Mouse (Mus musculus) hindlimb bud, embryonic 11.5 days (tissue): Measurements from ENCODE around the gene Arhgef18.
A peak's percentile ranks its signal among the peaks of the same experiment; 100 is the strongest.

ENCODE experiments used
- DNase-seq: peaks from one replicate; pipeline ENCODE4 v3.0.0-alpha.2; 2012; ENCODE audit warnings: low read depth, low spot score; ENCODE audit errors: extremely low spot score

Arhgef18 gene

DNA sequence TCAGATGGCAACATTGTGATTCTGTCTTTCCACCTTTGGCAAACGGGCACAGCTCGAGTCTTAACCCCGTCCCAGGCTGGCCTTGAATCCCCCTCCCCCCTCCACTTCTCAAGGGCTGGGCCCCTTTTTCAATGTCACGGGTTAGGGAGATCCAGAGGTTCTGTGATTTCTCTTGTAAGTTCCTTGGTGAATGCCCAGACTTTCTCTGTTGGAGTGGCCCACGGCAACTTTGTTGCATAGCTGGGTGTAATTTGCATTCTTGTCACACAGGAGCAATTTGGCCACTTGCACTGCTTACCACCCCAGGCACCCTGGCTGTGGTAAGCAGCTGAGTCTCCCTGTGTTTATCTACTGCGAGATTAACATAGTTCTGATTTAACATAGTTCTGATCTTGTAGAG is 1.8 kb downstream of the Arhgef18 start:
- no peak for DNase-seq

DNA sequence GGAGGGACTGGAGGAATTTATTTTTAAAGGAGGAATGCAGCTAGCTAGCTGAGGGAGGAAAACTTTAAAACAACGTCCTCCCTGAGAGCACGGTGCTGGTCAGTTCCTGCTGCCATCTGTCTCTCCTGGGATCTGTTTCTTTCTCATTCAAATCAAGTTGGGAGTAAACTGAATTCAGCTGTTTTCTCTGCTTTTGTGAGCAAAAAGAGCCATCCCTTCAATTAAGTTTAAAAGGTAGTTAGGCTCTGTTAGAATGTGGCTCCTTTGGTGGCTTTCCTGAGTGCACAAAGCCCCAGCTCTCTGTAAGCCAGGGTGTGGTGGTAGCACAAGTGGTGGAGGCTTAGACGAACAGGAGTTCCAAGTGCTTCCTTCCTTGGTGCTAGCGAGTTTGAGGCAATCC is 2.4 kb downstream of the Arhgef18 start:
- no peak for DNase-seq

DNA sequence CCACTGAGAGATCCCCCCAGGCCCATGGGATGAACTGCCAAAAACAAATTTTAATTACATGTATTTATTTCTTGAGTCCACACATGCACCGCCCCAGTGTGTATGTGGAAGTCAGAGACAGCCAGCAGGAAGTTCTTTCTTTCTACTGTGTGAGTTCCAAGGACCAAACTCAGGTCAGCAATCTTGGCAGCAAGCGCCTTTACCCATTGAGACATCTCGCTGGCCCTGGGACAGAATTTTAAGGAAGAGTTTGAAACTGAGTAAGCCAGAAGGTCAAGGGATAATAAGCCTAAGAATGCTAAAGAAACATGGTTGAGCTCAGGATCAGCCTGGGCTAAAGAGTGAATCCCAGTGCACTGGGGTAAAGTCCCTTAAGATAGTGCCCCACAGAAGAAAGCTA is 4.8 kb downstream of the Arhgef18 start:
- DNase-seq = no peak

DNA sequence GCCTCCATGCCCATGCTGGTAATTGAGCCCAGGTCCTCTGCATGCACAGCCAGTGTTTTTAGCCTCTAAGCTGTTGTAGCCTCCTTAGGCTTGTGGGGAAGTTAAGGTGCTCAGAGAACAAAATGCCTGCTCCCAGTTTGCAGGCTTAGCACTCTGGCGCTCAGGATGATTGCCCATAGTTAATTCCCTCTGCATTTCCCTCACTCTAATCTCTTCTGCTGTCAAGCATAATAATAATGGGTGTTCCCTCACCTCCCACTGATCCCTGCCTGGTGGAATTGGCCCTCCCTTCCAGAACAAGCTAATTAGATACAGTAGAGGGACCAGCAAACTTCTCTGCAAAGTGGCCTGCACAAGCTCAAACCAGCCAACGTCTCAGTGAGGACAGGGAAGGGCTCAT is 7.7 kb downstream of the Arhgef18 start:
- no peak for DNase-seq

DNA sequence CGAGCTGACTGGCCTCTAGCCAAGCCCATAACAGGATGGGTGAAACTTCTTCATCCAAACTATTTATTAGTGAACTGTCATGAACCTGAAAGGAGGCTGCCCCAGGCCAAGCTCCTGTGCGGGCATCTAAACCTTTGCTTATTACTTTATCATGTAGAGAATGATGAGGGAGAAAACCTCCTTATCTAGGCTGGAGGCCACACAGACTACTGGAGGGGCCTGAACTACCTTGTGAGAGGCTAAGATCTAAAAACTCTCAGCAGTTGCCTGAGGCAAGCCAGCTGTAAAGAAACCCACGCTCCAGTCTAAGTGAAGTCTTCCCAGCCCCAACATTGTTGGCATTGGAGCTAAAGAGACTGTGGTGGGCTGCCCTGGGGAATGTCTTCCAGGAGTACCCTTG is 14.6 kb downstream of the Arhgef18 start:
- no peak for DNase-seq

DNA sequence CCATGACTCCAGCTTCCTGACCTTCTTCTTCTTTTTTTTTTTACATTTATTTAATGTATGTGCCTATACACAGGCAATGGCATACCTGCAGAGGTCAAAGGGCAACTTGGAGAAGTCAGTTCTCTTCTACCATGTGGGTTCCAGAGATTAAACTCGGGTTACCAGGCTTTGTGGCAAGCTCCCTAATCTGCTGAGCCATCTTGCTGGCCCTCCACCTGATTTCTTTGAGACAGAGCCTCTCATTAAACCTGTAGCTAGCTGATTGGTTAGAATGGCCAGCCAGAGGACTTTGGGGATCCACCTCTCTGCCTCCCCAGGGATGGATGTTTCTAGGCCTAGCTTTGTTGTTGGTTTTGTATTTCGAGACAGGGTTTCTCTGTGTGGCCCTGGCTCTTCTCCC is 18.3 kb downstream of the Arhgef18 start:
- DNase-seq = no peak

DNA sequence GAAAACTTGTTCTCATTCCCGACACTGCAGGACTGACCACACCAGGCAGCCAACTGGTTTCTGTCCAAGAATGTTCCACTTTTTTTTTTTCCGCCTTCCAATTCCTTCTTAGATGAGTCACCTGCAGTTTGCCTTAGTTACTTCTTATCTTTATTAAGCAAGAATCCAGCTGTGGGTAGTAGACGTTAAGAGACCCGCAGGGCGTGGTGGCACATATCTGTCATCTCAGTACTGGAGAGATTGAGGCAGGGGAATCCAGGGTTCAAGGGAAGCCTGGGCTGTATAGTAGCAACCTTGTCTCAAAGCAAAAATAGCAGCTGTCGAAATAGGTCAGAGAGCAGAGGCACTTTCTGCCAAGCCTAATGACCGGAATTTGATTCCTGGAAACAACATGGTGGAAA is 19.1 kb downstream of the Arhgef18 start:
- no peak for DNase-seq

DNA sequence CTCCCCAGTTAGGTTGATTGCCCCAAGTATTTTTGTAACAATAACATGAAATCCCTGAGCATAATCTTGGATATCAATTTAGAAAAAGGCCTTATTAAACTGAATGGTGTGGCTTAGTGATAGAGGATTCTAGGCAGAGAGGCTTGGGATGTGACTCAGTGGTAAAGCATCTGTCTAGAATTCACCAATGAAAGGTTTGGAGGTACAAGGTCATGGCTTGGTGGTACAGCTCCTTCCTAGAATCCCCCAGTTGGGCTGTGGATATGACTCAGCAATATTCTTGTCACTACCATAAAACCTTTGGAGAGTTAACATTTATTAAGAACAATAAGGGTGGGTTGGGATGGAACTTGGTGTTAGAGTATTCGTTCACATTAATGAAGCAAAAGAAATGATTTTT is 20.0 kb downstream of the Arhgef18 start:
- DNase-seq = no peak

DNA sequence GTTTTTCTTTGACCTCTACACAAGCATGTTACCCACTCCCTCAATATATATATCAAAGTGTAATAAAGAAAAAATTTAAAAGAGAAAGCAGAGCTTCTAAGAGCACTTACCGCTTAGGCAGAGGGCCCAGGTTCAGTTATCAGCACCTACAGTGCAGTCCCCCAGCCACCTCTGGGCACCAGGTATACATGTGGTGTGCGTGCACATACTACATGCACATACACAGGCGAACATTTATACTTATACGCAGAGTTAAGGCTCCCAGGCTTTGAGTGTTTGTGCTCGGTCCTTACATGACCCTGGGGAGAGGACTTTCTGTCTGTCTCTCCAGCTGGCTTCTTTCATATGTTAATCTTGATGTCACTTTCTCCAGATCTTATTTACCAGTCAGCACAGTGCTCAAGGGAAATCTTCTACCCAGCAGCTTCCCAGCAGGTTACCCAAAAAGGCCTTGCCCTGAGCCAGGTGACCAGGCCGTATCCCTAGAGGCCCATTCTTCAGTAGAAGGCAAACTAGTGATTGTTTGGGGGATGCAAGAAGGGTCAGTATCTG is 21.9 kb downstream of the Arhgef18 start:
- no peak for DNase-seq

DNA sequence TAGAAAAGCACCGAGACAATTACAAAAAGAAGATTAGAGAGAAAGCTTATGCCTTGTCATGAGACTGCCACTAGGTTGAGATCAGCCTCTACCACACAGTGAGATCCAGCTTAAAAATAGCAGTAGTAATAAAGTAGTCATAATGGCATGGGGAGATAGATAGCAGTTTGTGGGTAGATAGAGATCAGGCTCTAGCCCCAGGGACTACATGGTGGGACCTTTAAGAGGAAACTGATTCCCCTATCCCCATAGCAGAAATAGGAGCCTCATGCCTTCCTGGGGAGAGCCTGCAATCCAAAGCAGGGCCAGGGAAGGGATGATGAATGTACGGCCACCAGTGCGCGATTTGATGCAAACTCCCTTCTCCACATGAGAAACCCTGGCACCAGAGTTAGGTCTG is 22.5 kb downstream of the Arhgef18 start:
- no peak for DNase-seq

DNA sequence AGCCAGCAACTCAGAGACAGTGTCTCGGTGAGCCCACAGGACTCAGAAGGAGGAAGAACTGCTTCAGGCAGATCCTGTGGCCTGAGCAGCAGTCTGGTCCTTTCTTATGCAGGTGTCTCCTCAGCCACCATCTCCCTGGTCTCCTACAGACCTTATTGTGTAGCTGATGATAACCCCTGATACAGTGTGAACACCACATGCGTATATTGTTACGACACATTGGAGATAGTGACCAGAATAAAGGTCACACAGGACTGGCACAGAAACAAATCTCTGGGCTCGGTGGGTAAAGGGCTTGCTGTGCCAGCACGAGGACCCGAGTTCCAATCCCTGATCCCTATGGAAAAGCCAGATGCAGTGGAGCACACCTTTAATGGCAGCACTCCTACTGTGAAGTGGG is 22.9 kb downstream of the Arhgef18 start:
- no peak for DNase-seq

DNA sequence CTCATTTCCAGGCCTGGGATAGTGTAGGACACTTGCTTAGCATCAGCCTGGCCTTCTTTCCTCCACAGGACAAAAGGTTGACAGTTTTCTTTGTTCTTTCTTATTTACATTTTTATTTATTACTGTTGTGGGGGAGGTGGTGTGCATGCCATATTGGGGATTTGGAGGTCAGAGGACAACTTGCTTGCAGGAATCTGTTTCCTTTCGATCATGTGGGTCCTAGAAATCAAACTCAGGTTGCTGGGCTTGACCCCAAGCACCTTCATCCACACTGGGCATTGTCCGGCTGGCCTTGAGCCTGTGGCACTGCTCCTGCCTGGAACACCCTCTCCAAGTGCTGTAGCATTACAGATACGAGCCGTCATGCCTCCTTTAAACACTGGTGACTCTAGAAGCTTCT is 24.0 kb downstream of the Arhgef18 start:
- DNase-seq = no peak

DNA sequence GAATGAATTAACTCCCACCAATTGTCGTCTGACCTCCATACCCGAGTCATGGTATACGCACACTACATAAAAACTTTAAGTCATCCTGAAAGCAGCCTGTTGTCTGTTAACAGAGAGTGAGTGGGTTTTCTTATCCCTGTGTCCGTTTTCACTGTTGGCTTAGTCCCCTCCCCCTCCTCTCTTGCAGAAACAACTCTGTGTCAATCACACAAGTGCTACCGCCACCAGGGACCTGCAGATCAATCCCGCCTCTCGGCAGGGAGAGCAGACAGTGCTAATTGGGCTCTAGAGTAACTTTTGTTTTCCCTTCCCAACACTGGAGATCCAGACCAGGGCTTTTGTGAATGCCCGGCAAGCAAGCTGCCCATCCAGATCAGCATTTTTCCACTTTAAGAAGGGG is 24.6 kb downstream of the Arhgef18 start:
- no peak for DNase-seq

DNA sequence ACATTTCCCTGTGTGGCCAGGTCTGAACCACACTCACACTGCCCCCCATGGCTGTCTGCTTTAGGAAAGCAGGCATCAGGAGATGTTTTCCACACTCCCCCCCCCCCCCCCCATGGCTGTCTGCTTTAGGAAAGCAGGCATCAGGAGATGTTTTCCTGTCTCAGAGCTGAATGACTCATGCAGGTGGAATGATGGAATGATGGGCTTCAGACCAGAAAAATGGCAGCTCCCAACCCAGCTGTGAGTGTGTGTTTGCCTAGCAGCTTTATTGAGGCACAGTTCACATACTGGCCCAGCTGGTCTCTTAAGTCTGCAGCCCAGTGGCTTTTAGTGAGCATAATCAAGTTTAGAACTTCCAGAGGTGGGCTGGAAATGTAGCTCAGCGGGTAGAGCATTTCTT is 25.3 kb downstream of the Arhgef18 start:
- no peak for DNase-seq

DNA sequence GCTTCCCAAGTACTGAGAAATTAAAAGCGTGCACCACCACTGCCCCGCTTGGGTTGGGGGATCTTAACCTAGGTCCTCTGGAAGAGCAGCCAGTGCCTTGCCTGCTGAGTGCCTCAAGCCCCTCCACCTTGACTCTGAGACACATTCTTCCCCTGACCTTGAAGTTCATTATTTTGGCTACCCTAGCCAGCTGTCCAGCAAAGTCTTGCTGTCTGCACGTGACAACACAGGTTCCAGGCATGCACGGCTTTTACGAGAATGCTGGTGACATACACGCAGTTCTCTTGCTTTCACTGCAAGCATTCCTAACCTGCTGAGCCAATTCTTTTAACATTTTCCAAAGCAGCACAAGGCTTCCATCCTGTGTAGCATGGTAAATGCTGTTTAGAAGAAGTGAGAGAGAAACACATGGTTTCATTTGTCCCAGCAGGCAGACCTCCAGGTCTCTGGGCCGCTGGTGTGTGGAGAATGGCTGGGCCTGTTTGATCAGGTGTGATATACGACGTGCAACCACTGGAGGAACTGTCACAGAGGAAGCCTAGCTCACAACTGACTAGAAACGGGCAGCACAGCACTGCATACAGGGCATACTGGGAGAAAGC is 27.4 kb downstream of the Arhgef18 start:
- peak; percentile 35 for DNase-seq

DNA sequence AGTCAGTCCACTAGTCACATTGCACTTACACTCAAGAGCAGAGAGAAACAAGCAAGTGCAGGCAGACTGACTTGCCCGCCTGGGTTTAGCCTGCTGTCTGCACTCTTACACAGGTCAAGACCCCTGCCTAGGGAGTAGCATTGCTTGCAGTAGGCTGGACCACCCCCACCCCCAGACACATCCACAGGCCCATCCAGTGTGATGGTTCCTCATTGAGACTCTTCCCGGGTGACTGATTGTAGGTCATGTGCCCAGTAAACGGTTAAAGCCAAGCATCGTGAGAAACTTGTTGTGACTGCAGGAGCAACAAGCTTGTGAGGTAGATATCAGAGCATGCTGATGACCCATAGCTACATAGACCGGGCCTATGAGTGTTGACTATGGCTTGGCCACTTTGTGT is 28.7 kb downstream of the Arhgef18 start:
- DNase-seq = no peak

DNA sequence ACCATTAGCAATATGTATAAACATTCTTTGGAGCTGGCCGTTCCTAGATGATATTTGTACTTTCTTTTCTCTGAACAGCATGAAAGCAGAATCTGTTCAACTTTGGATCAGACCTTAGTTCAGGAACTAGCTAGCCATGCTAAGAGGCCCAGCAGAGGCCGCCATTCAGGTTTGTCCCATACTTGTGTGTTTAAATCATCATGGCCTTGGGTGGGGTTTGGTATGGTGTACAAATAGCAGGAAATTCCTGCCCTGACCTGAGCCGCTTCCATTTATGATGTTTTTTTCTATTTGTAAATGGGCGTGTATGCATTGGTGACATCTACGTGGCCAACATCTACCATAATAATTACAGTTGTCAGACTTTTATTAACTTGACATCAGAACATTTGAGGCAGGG is 32.4 kb downstream of the Arhgef18 start:
- no peak for DNase-seq

DNA sequence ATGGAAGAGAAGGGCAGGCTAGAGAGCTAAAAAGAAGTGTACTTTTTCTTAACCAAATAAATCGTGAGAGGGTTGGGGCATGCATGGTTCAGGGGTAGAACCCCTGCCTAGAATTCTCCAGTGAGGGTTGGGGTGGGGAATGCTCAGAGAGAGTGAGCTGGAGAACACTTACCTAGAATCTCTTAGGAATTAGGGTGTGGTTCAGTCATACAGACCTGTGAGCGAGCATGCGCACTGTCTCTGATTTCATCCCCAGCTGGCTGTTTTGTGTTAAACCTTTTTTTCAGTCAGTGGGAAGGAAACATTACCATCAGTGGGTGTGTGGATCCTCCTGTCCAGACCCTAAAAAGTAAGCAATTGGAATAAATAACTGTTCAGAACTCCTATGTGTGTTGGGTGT is 33.4 kb downstream of the Arhgef18 start:
- DNase-seq = no peak

DNA sequence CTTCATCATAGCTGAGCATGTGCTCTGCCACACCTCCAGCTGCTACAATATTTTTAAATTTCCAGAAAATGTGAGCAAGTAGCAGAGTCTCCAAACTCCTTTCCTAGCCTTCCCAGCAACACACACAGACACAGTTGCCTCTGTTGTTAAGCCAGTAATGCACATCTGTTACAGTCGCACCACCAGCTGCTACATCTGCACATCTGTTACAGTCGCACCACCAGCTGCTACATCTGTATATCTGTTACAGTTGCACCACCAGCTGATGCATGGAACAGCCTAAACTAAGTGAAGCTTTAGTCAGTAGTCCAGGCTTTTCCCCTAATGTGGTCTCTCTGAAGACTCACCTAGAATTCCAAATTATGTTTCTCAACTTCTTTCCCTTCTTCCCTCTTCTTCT is 35.6 kb downstream of the Arhgef18 start:
- DNase-seq = no peak

DNA sequence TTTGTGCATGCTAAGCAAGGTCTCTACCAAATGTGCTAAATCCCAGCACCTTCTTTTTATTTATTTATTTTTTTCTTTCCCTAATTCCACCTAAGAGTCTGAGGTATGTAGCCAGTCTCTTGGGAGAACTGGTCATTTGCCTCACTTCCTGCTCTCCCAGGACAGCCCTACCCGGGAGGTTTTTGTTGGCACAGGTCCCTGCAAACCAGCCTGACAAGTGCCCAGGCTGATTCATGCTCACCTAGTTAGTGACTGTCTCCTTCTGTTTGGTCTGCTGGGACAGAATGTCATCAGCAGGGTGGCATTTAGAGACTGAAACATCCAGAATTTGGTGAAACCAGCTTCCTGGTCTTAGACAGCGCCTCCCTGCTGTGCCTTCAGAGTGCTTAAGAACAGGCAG is 37.2 kb downstream of the Arhgef18 start:
- no peak for DNase-seq

DNA sequence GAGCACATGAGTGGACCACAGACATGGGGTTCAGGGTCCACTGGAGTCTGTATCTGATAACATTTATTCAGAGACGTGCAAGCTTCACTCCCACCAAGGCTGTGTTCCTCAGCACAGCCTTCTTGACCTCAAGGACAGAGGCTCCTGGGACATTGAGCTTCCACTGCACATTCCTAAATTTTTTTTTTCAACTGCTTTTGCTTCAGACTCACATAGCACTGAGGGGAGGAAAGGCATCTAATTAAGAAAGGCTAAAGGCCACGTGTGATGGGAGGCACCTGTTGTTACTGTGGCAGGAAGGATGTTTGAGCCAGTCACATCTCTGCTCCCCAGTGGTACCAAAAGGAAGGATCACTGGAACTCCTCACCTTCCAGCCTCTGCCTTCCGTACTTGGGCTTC is 38.3 kb downstream of the Arhgef18 start:
- no peak for DNase-seq

DNA sequence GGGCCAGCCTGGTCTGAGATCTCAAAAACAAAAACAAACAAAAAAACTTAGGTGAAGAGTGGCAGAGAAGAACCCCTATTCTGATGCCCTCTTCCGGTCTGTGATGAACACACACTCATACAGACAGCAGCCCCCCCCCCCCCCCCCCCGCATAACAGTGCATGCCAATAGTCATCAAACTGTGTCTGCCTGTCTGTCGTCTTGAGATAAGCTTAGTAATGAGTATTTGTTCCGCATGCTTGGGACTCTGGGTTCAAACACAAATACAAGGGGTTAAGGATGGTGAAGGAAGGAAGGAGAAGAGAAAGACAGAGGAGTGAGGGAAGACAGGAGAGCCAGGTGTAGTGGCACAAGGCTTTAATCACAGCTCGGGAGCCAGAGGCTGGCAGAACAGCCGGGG is 43.7 kb downstream of the Arhgef18 start:
- DNase-seq = no peak

DNA sequence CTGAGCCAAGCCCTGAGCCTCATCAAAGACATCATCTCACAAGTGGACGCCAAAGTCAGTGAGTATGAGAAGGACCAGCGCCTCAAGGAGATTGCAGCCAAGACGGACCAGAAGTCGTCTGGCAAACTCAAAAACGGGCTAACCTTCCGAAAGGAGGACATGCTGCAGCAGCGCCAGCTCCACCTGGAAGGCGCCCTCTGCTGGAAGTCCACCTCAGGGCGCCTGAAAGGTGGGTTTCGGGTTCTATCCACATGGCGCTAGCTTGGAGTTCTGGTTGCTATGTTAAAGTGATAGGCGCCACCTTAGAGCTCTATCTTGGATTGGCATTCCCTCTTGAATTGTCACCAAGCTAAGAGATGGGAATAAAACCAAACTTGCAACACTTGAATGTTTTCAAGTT is 46.7 kb downstream of the Arhgef18 start:
- DNase-seq = no peak

DNA sequence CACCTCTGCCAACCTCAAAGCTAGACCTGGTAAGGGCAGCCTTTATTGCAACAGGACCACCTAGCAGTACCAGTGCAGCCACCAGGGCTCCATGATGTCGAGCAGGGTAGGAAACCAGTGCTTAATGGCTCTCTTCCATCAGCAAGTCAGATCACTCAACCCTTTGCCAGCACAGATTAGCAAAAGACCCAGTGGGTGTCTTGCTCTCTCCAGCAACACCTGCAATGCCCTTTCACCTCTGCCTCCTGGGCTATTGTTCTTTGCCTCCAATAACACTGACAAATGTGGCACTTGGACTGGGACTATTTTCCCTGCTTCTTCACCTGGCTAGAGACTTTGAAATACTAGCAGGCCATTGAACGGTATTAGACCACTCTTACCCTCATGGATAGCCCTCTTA is 56.4 kb downstream of the Arhgef18 start:
- no peak for DNase-seq
